ENCODE assay signal across 24 mouse cellular contexts in genomic region chr2:127240065-127240464, GRCm38 (mm10). TPM values are rescaled to one million over a fixed set of nuclear protein-coding genes. Genes with fewer than 3 reads are reported as not detected.
A peak's percentile ranks its signal among the peaks of the same experiment; 100 is the strongest.
DNase-seq lines count a peak whose midpoint lies in the region; ATAC-seq and TF ChIP-seq lines count a peak whose summit lies in the region.
"Had no signal": no experiment of that assay in that cellular context is flagged by ENCODE, and none has a peak within 500 bp of the region (broad histone marks: within the 10 kb centered on the region; RNA-seq: fewer than 3 reads in every experiment).

No protein-coding gene starts in this region.

- no peak overlapping the region for H3K9ac ChIP-seq in kidney, embryonic 15.5 days
- no peak overlapping the region for H3K9ac ChIP-seq in liver, adult 2 months (ENCODE audit: low read depth, low read length)
- H3K9ac ChIP-seq in liver, embryonic 12.5 days: no peak overlapping the region
- no peak overlapping the region for H3K9ac ChIP-seq in kidney, postnatal 0 days (ENCODE audit: low read depth, low read length)
- H3K9ac ChIP-seq in hindbrain, embryonic 12.5 days: no peak overlapping the region
- H3K9ac ChIP-seq: forebrain, embryonic 13.5 days; heart, embryonic 13.5 days had no signal

- 65% methylated on average over 2 of the region's 2 CpGs for WGBS in kidney, adult 2 months
- 94% methylated on average over 2 of the region's 2 CpGs for WGBS in kidney, embryonic 15.5 days
- 76% methylated on average over 2 of the region's 2 CpGs for WGBS in liver, adult 2 months
- 95% methylated on average over 2 of the region's 2 CpGs for WGBS in liver, embryonic 12.5 days (ENCODE audit: insufficient replicate concordance)
- WGBS in kidney, postnatal 0 days: 92% methylated on average over 2 of the region's 2 CpGs
- 95% methylated on average over 2 of the region's 2 CpGs for WGBS in hindbrain, embryonic 12.5 days

- no peak for TF ChIP-seq CTCF in kidney, adult 2 months (conservative IDR thresholded peaks at IDR 0.05; ENCODE audit: insufficient read depth, insufficient read length, low read depth, low read length)
- no peak for TF ChIP-seq CTCF in liver, adult 2 months (IDR thresholded peaks at IDR 0.05; ENCODE audit: low read depth, low read length)
- no peak for TF ChIP-seq CTCF in kidney, postnatal 0 days (IDR thresholded peaks at IDR 0.05; ENCODE audit: low read depth)

- DNase-seq in kidney, adult 2 months: peak; percentile 73
- peak; percentile 14 for DNase-seq in liver, adult 2 months (ENCODE audit: extremely low read depth, low read depth, low spot score)
- peak; percentile 13 for DNase-seq in kidney, postnatal 0 days (ENCODE audit: low spot score)
- DNase-seq in kidney, postnatal 25 days: peak; percentile 30 to 61
- no peak for DNase-seq in right cerebral cortex, postnatal 14 days
- DNase-seq: adrenal gland, adult 8-10 months; adrenal gland, postnatal 36 days; cerebellum, adult 18-20 months; cerebellum, adult 9-10 months; cerebellum, postnatal 14 days; gastrocnemius, postnatal 10 days; gastrocnemius, postnatal 36 days; heart, adult 2 months; heart, postnatal 14 days; heart, postnatal 4 days had no signal

- H3K27me3 ChIP-seq in kidney, adult 2 months (replicated peaks; ENCODE audit: control insufficient read depth, insufficient read depth, low read length): no peaks in the 10 kb centered on the region
- no peaks in the 10 kb centered on the region for H3K27me3 ChIP-seq in kidney, embryonic 15.5 days
- no peaks in the 10 kb centered on the region for H3K27me3 ChIP-seq in liver, adult 2 months (ENCODE audit: control insufficient read depth, insufficient read depth, low read length)
- no peaks in the 10 kb centered on the region for H3K27me3 ChIP-seq in liver, embryonic 12.5 days (replicated peaks)
- no peaks in the 10 kb centered on the region for H3K27me3 ChIP-seq in kidney, postnatal 0 days (ENCODE audit: insufficient read depth, low read length)
- no peaks in the 10 kb centered on the region for H3K27me3 ChIP-seq in hindbrain, embryonic 12.5 days
- H3K27me3 ChIP-seq: forebrain, embryonic 13.5 days; heart, embryonic 13.5 days had no signal

- no peak for ATAC-seq in kidney, embryonic 15.5 days (replicated peaks; ENCODE audit: low FRiP score)
- no peak for ATAC-seq in liver, embryonic 12.5 days
- peak; percentile 90 for ATAC-seq in kidney, postnatal 0 days (replicated peaks; ENCODE audit: low FRiP score, low read depth)
- no peak for ATAC-seq in hindbrain, embryonic 12.5 days (ENCODE audit: low FRiP score)
- ATAC-seq: CD4-positive, CD25-positive, alpha-beta regulatory T cell, adult 4 months; forebrain, embryonic 13.5 days; forebrain, embryonic 16.5 days had no signal

- H3K4me1 ChIP-seq in kidney, adult 2 months (ENCODE audit: control insufficient read depth, insufficient read depth, low read length): no peaks in the 10 kb centered on the region; the same call in 1 of the 2 replicates
- H3K4me1 ChIP-seq in kidney, embryonic 15.5 days: no peaks in the 10 kb centered on the region
- no peaks in the 10 kb centered on the region for H3K4me1 ChIP-seq in liver, adult 2 months (ENCODE audit: control insufficient read depth, insufficient read depth, low read length)
- no peaks in the 10 kb centered on the region for H3K4me1 ChIP-seq in liver, embryonic 12.5 days
- H3K4me1 ChIP-seq in kidney, postnatal 0 days (replicated peaks; ENCODE audit: insufficient read depth, low read length): no peaks in the 10 kb centered on the region
- H3K4me1 ChIP-seq in hindbrain, embryonic 12.5 days: no peaks in the 10 kb centered on the region
- H3K4me1 ChIP-seq: forebrain, embryonic 10.5 days; forebrain, embryonic 13.5 days; heart, embryonic 10.5 days had no signal

- H3K27ac ChIP-seq in kidney, adult 2 months (ENCODE audit: insufficient read depth, low read depth, low read length): 0 out of 2 replicates have a peak overlapping the region, but pooled peaks have one; percentile 2
- H3K27ac ChIP-seq in kidney, embryonic 15.5 days: no peak overlapping the region
- H3K27ac ChIP-seq in liver, adult 2 months (replicated peaks; ENCODE audit: insufficient read depth, low read depth, low read length): no peak overlapping the region
- H3K27ac ChIP-seq in liver, embryonic 12.5 days: no peak overlapping the region
- H3K27ac ChIP-seq in kidney, postnatal 0 days: no peak overlapping the region
- no peak overlapping the region for H3K27ac ChIP-seq in hindbrain, embryonic 12.5 days
- H3K27ac ChIP-seq: forebrain, embryonic 10.5 days; forebrain, embryonic 13.5 days; heart, adult 2 months; heart, embryonic 10.5 days; heart, embryonic 13.5 days had no signal

- no peaks in the 10 kb centered on the region for H3K9me3 ChIP-seq in kidney, embryonic 15.5 days (replicated peaks)
- no peaks in the 10 kb centered on the region for H3K9me3 ChIP-seq in liver, embryonic 12.5 days (replicated peaks)
- no peaks in the 10 kb centered on the region for H3K9me3 ChIP-seq in kidney, postnatal 0 days (replicated peaks; ENCODE audit: low read length)
- H3K9me3 ChIP-seq in hindbrain, embryonic 12.5 days (replicated peaks): no peaks in the 10 kb centered on the region
- H3K9me3 ChIP-seq: forebrain, embryonic 10.5 days; forebrain, embryonic 13.5 days; heart, embryonic 10.5 days; heart, embryonic 13.5 days had no signal

- H3K4me3 ChIP-seq in kidney, adult 2 months (ENCODE audit: insufficient read depth, low read depth, low read length): no peak overlapping the region
- H3K4me3 ChIP-seq in kidney, embryonic 15.5 days (replicated peaks): no peak overlapping the region
- H3K4me3 ChIP-seq in liver, adult 2 months (ENCODE audit: insufficient read depth, low read depth, low read length): no peak overlapping the region
- no peak overlapping the region for H3K4me3 ChIP-seq in liver, embryonic 12.5 days
- no peak overlapping the region for H3K4me3 ChIP-seq in kidney, postnatal 0 days (replicated peaks; ENCODE audit: low read depth, low read length)
- H3K4me3 ChIP-seq in hindbrain, embryonic 12.5 days: no peak overlapping the region
- H3K4me3 ChIP-seq: forebrain, embryonic 10.5 days; forebrain, embryonic 13.5 days; heart, adult 2 months; heart, embryonic 10.5 days; heart, embryonic 13.5 days had no signal

- H3K79me2 ChIP-seq in liver, adult 2 months (ENCODE audit: control insufficient read depth, insufficient read depth, low read length): no peaks in the 10 kb centered on the region

- H3K4me2 ChIP-seq in kidney, embryonic 15.5 days: no peak overlapping the region
- H3K4me2 ChIP-seq in liver, embryonic 12.5 days: no peak overlapping the region
- H3K4me2 ChIP-seq in kidney, postnatal 0 days (ENCODE audit: low read length): no peak overlapping the region
- H3K4me2 ChIP-seq in hindbrain, embryonic 12.5 days (replicated peaks): no peak overlapping the region
- H3K4me2 ChIP-seq: forebrain, embryonic 13.5 days; heart, embryonic 13.5 days had no signal

- no peak for TF ChIP-seq POLR2A in kidney, adult 2 months (IDR thresholded peaks at IDR 0.05; ENCODE audit: low read depth, low read length)
- TF ChIP-seq POLR2A in liver, adult 2 months (IDR thresholded peaks at IDR 0.05; ENCODE audit: extremely low read depth, insufficient read depth, low read length): no peak

- H3K36me3 ChIP-seq in kidney, adult 2 months (ENCODE audit: control insufficient read depth, insufficient read depth, low read length): peaks cover 11% of the 10 kb centered on the region; the same call in 1 of the 2 replicates
- H3K36me3 ChIP-seq in kidney, embryonic 15.5 days: peaks cover 95% of the 10 kb centered on the region
- peaks cover 67% of the 10 kb centered on the region for H3K36me3 ChIP-seq in liver, adult 2 months (ENCODE audit: control insufficient read depth, insufficient read depth, low read length)
- H3K36me3 ChIP-seq in liver, embryonic 12.5 days: peaks cover 96% of the 10 kb centered on the region
- H3K36me3 ChIP-seq in kidney, postnatal 0 days (ENCODE audit: insufficient read depth, low read length): peaks cover 54% of the 10 kb centered on the region
- H3K36me3 ChIP-seq in hindbrain, embryonic 12.5 days: peaks cover 88% of the 10 kb centered on the region

RNA-seq across cellular contexts. Expression of gene Ciao1, which starts 7.6 kb away (rescaled TPM):
- 101 and 114 TPM in 2 replicates for polyA plus RNA-seq in kidney, adult 2 months (2012; rRNA removed)
- polyA plus RNA-seq in kidney, embryonic 15.5 days (2015; fragmentation: Nextera tagmentation; extraction: Ambion mirVana): 66.8 and 70.8 TPM in 2 replicates
- 44.9 and 50.9 TPM in 2 replicates for total RNA-seq in liver, adult 2 months (2014; rRNA removed)
- 60.5 and 62.7 TPM in 2 replicates for polyA plus RNA-seq in liver, adult 2 months (2012; rRNA removed)
- 45.0 and 49.7 TPM in 2 replicates for polyA plus RNA-seq in liver, embryonic 12.5 days (2016; fragmentation: Nextera tagmentation; extraction: Ambion mirVana)
- 67.8 and 70.4 TPM in 2 replicates for polyA plus RNA-seq in kidney, postnatal 0 days (2015; fragmentation: Nextera tagmentation; extraction: Ambion mirVana)
- 54.7 and 56.2 TPM in 2 replicates for polyA plus RNA-seq in hindbrain, embryonic 12.5 days (2016; fragmentation: Nextera tagmentation; extraction: Ambion mirVana)

RNA-seq across cellular contexts. Expression of gene Tmem127, which starts 7.6 kb away (rescaled TPM):
- polyA plus RNA-seq in kidney, adult 2 months (2012; rRNA removed): 90.0 and 105 TPM in 2 replicates
- 29.0 and 29.3 TPM in 2 replicates for polyA plus RNA-seq in kidney, embryonic 15.5 days (2015; fragmentation: Nextera tagmentation; extraction: Ambion mirVana)
- 16.6 and 18.5 TPM in 2 replicates for total RNA-seq in liver, adult 2 months (2014; rRNA removed)
- polyA plus RNA-seq in liver, adult 2 months (2012; rRNA removed): 45.8 and 50.5 TPM in 2 replicates
- 16.0 and 16.4 TPM in 2 replicates for polyA plus RNA-seq in liver, embryonic 12.5 days (2016; fragmentation: Nextera tagmentation; extraction: Ambion mirVana)
- polyA plus RNA-seq in kidney, postnatal 0 days (2015; fragmentation: Nextera tagmentation; extraction: Ambion mirVana): 35.4 and 35.7 TPM in 2 replicates
- 41.1 and 41.3 TPM in 2 replicates for polyA plus RNA-seq in hindbrain, embryonic 12.5 days (2016; fragmentation: Nextera tagmentation; extraction: Ambion mirVana)

RNA-seq across cellular contexts. Expression of gene Stard7, which starts 30.0 kb away (rescaled TPM):
- 57.2 and 62.2 TPM in 2 replicates for polyA plus RNA-seq in kidney, adult 2 months (2012; rRNA removed)
- polyA plus RNA-seq in kidney, embryonic 15.5 days (2015; fragmentation: Nextera tagmentation; extraction: Ambion mirVana): 76.7 and 78.0 TPM in 2 replicates
- 102 and 119 TPM in 2 replicates for total RNA-seq in liver, adult 2 months (2014; rRNA removed)
- polyA plus RNA-seq in liver, adult 2 months (2012; rRNA removed): 51.2 and 54.3 TPM in 2 replicates
- polyA plus RNA-seq in liver, embryonic 12.5 days (2016; fragmentation: Nextera tagmentation; extraction: Ambion mirVana): 78.4 and 78.5 TPM in 2 replicates
- polyA plus RNA-seq in kidney, postnatal 0 days (2015; fragmentation: Nextera tagmentation; extraction: Ambion mirVana): 83.4 and 86.5 TPM in 2 replicates
- 86.0 and 86.9 TPM in 2 replicates for polyA plus RNA-seq in hindbrain, embryonic 12.5 days (2016; fragmentation: Nextera tagmentation; extraction: Ambion mirVana)

RNA-seq across cellular contexts. Expression of gene Snrnp200, which starts 31.9 kb away (rescaled TPM):
- polyA plus RNA-seq in kidney, adult 2 months (2012; rRNA removed): 45.9 and 46.8 TPM in 2 replicates
- 53.7 and 64.1 TPM in 2 replicates for polyA plus RNA-seq in kidney, embryonic 15.5 days (2015; fragmentation: Nextera tagmentation; extraction: Ambion mirVana)
- total RNA-seq in liver, adult 2 months (2014; rRNA removed): 52.3 and 60.0 TPM in 2 replicates
- polyA plus RNA-seq in liver, adult 2 months (2012; rRNA removed): 20.5 and 28.0 TPM in 2 replicates
- 48.2 and 49.0 TPM in 2 replicates for polyA plus RNA-seq in liver, embryonic 12.5 days (2016; fragmentation: Nextera tagmentation; extraction: Ambion mirVana)
- 37.0 TPM in 2 replicates for polyA plus RNA-seq in kidney, postnatal 0 days (2015; fragmentation: Nextera tagmentation; extraction: Ambion mirVana)
- 86.8 and 88.0 TPM in 2 replicates for polyA plus RNA-seq in hindbrain, embryonic 12.5 days (2016; fragmentation: Nextera tagmentation; extraction: Ambion mirVana)

RNA-seq across cellular contexts. Expression of gene 1810024B03Rik, which starts 32.0 kb away (rescaled TPM):
- 2.8 TPM in 2 replicates for polyA plus RNA-seq in kidney, adult 2 months (2012; rRNA removed)
- polyA plus RNA-seq in kidney, embryonic 15.5 days (2015; fragmentation: Nextera tagmentation; extraction: Ambion mirVana): 2.0 and 2.7 TPM in 2 replicates
- total RNA-seq in liver, adult 2 months (2014; rRNA removed): 0.74 and 1.2 TPM in 2 replicates
- 0.82 and 1.0 TPM in 2 replicates for polyA plus RNA-seq in liver, adult 2 months (2012; rRNA removed)
- 1.6 and 1.7 TPM in 2 replicates for polyA plus RNA-seq in liver, embryonic 12.5 days (2016; fragmentation: Nextera tagmentation; extraction: Ambion mirVana)
- 2.9 and 3.6 TPM in 2 replicates for polyA plus RNA-seq in kidney, postnatal 0 days (2015; fragmentation: Nextera tagmentation; extraction: Ambion mirVana)
- polyA plus RNA-seq in hindbrain, embryonic 12.5 days (2016; fragmentation: Nextera tagmentation; extraction: Ambion mirVana): 2.6 and 2.8 TPM in 2 replicates
